Mouse (Mus musculus) myocyte (in vitro differentiated cells): ENCODE measurements around the gene Stx18.

Source experiments
- POLR2A ChIP-seq: IDR thresholded peaks from one replicate; pipeline ENCODE4 v1.6.1; 2011; ENCODE audit warnings: low read depth, mild to moderate bottlenecking, control low read depth, moderate library complexity; ENCODE audit not compliant: insufficient read length
- POLR2AphosphoS2 ChIP-seq: IDR thresholded peaks from one replicate; pipeline ENCODE4 v1.6.1; 2011; ENCODE audit warnings: low read depth, control low read depth; ENCODE audit not compliant: insufficient read length
- USF1 ChIP-seq: IDR thresholded peaks from one replicate; pipeline ENCODE4 v1.6.1; 2011; ENCODE audit warnings: low read depth, mild to moderate bottlenecking, control low read depth, moderate library complexity

GRCm38 (mm10) chr5:38080472-38080871, 41.9 kb downstream of the Stx18 start:
- TF ChIP-seq POLR2AphosphoS2 (no peak), POLR2A (no peak), USF1 (no peak)
